Mouse (Mus musculus) erythroblast, embryonic 14.5 days (primary cell): ENCODE data around the gene Gnmt. TPM values are rescaled to one million over a fixed set of nuclear protein-coding genes. Genes with fewer than 3 reads are reported as not detected.
A peak's percentile ranks its signal among the peaks of the same experiment; 100 is the strongest.

Experiments used
- H3K27me3 ChIP-seq: 2 replicates; pipeline ENCODE4 v1.6.1; 2012; ENCODE audit warnings: inconsistent platforms; ENCODE audit not compliant: control insufficient read depth
- H3K36me3 ChIP-seq: 2 replicates; pipeline ENCODE4 v1.6.1; 2012; ENCODE audit warnings: mild to moderate bottlenecking, inconsistent platforms; ENCODE audit not compliant: control insufficient read depth
- H3K4me1 ChIP-seq: 2 replicates; pipeline ENCODE4 v1.6.1; 2012; ENCODE audit warnings: inconsistent platforms; ENCODE audit not compliant: control insufficient read depth
- H3K4me3 ChIP-seq: replicated peaks from 2 replicates; pipeline ENCODE3; 2012; ENCODE audit warnings: moderate library complexity, mild to moderate bottlenecking, inconsistent platforms
- H3K9me3 ChIP-seq: 2 replicates; pipeline ENCODE4 v1.6.1; 2012; ENCODE audit warnings: low read length, inconsistent platforms, mixed read lengths; ENCODE audit not compliant: control insufficient read depth
- GATA1 ChIP-seq: IDR thresholded peaks from 2 replicates; pipeline ENCODE4 v1.6.1; 2012; ENCODE audit warnings: low read length, inconsistent platforms, mixed read lengths
- TAL1 ChIP-seq: IDR thresholded peaks from 3 replicates; pipeline ENCODE4 v1.6.1; 2012; ENCODE audit warnings: low read length, inconsistent platforms, mixed read lengths
- polyA plus RNA-seq: library from polyadenylated mRNA; stranded (reverse); fragments of >175 nt; gene quantifications from 2 replicates; pipeline ENCODE4 v1.2.3, GENCODE M21; 2012

Gnmt gene
- polyA plus RNA-seq, result 0.05 TPM in 1 of 2 replicates, not detected in the other

GRCm38 (mm10) chr17:46728904-46729318 lies at the start of gene Gnmt:
TSS of gene Gnmt (minus strand) at chr17:46729168.
- TF ChIP-seq TAL1 (no peak), GATA1 (no peak)
- H3K36me3 ChIP-seq, result peaks cover 25% of the 10 kb centered on the region
- H3K9me3 ChIP-seq, result no peaks in the 10 kb centered on the region
- peak within 1 kb of the TSS; percentile 47 for H3K4me3 ChIP-seq
- peaks cover 13% of the 10 kb centered on the region for H3K27me3 ChIP-seq
- H3K4me1 ChIP-seq, result peaks cover 10% of the 10 kb centered on the region

- no peaks in the 10 kb centered on the region for H3K9me3 ChIP-seq
- H3K4me3 ChIP-seq, result no peak overlapping the region
- no peaks in the 10 kb centered on the region for H3K27me3 ChIP-seq
- H3K36me3 ChIP-seq, result peaks cover 68% of the 10 kb centered on the region
- peaks cover 29% of the 10 kb centered on the region for H3K4me1 ChIP-seq
- TF ChIP-seq GATA1, result no peak
- no peak for TF ChIP-seq TAL1
Observed at GRCm38 (mm10) chr17:46776087-46776486, 47.1 kb upstream of the Gnmt start.

GRCm38 (mm10) chr17:46775070-46775469 lies 46.1 kb upstream of the Gnmt start:
- Histone ChIP-seq H3K36me3 (peaks cover 61% of the 10 kb centered on the region), H3K4me3 (no peak overlapping the region), H3K9me3 (no peaks in the 10 kb centered on the region)

GRCm38 (mm10) chr17:46774131-46774472 lies 45.1 kb upstream of the Gnmt start:
- Histone ChIP-seq H3K9me3 (no peaks in the 10 kb centered on the region), H3K4me3 (peak overlapping the region; percentile 19), H3K27me3 (no peaks in the 10 kb centered on the region), H3K36me3 (peaks cover 51% of the 10 kb centered on the region), H3K4me1 (peaks cover 29% of the 10 kb centered on the region)
- no peak for TF ChIP-seq TAL1
- TF ChIP-seq GATA1, result no peak

More at GRCm38 (mm10) chr17:46775070-46775469, 46.1 kb upstream of the Gnmt start:
- no peak for TF ChIP-seq TAL1
- no peak for TF ChIP-seq GATA1
- Histone ChIP-seq H3K4me1 (peaks cover 29% of the 10 kb centered on the region), H3K27me3 (no peaks in the 10 kb centered on the region)

- peaks cover 45% of the 10 kb centered on the region for H3K36me3 ChIP-seq
- no peaks in the 10 kb centered on the region for H3K9me3 ChIP-seq
- H3K27me3 ChIP-seq, result no peaks in the 10 kb centered on the region
- H3K4me1 ChIP-seq, result peaks cover 29% of the 10 kb centered on the region
- H3K4me3 ChIP-seq, result peak overlapping the region; percentile 93
- TF ChIP-seq GATA1 (no peak), TAL1 (no peak)
Observed at GRCm38 (mm10) chr17:46773278-46774130, 44.5 kb upstream of the Gnmt start.

GRCm38 (mm10) chr17:46772404-46773277 lies 43.7 kb upstream of the Gnmt start, which contains the start of gene 2310039H08Rik:
TSS of gene 2310039H08Rik (plus strand) at chr17:46772635.
- TF ChIP-seq GATA1 (no peak), TAL1 (no peak)
- peak within 1 kb of the TSS; percentile 93 for H3K4me3 ChIP-seq
- H3K4me1 ChIP-seq, result peaks cover 29% of the 10 kb centered on the region
- H3K27me3 ChIP-seq, result no peaks in the 10 kb centered on the region
- H3K9me3 ChIP-seq, result no peaks in the 10 kb centered on the region
- H3K36me3 ChIP-seq, result peaks cover 36% of the 10 kb centered on the region

- no peaks in the 10 kb centered on the region for H3K9me3 ChIP-seq
- peaks cover 30% of the 10 kb centered on the region for H3K36me3 ChIP-seq
- TF ChIP-seq GATA1 (no peak), TAL1 (no peak)
- no peaks in the 10 kb centered on the region for H3K27me3 ChIP-seq
- H3K4me3 ChIP-seq, result peak overlapping the region; percentile 93
- H3K4me1 ChIP-seq, result peaks cover 29% of the 10 kb centered on the region
Observed at GRCm38 (mm10) chr17:46772038-46772403, 43.1 kb upstream of the Gnmt start.

- TF ChIP-seq TAL1, result no peak
- TF ChIP-seq GATA1, result no peak
- Histone ChIP-seq H3K4me3 (peak overlapping the region; percentile 93), H3K36me3 (peaks cover 28% of the 10 kb centered on the region), H3K4me1 (peaks cover 29% of the 10 kb centered on the region), H3K9me3 (no peaks in the 10 kb centered on the region), H3K27me3 (no peaks in the 10 kb centered on the region)
Observed at GRCm38 (mm10) chr17:46771616-46772015, 42.6 kb upstream of the Gnmt start.

- Histone ChIP-seq H3K27me3 (no peaks in the 10 kb centered on the region), H3K9me3 (no peaks in the 10 kb centered on the region), H3K36me3 (peaks cover 22% of the 10 kb centered on the region), H3K4me3 (no peak overlapping the region), H3K4me1 (peaks cover 29% of the 10 kb centered on the region)
- TF ChIP-seq TAL1 (no peak), GATA1 (no peak)
Observed at GRCm38 (mm10) chr17:46771025-46771424, 42.1 kb upstream of the Gnmt start.
